9 mouse cellular contexts compared by ENCODE assay signal in genomic region chr2:48441296-48441990, GRCm38 (mm10).
DNase-seq lines count a peak whose midpoint lies in the region; ATAC-seq and TF ChIP-seq lines count a peak whose summit lies in the region.
"Had no signal": no experiment of that assay in that cellular context is flagged by ENCODE, and none has a peak within 500 bp of the region (broad histone marks: within the 10 kb centered on the region; RNA-seq: fewer than 3 reads in every experiment).

No protein-coding gene starts in this region.

- H3K36me3 ChIP-seq in heart, embryonic 13.5 days = no peaks in the 10 kb centered on the region
- H3K36me3 ChIP-seq in hindbrain, embryonic 11.5 days (ENCODE audit: control insufficient read depth, insufficient read depth, low read length) = no peaks in the 10 kb centered on the region
- H3K36me3 ChIP-seq in limb, embryonic 13.5 days = no peaks in the 10 kb centered on the region
- H3K36me3 ChIP-seq in neural tube, embryonic 11.5 days (ENCODE audit: control insufficient read depth, insufficient read depth, low read length) = no peaks in the 10 kb centered on the region

- peak overlapping the region; percentile 68 for H3K27ac ChIP-seq in heart, embryonic 13.5 days (replicated peaks)
- H3K27ac ChIP-seq in hindbrain, embryonic 11.5 days (ENCODE audit: low read depth, low read length) = peak overlapping the region; percentile 51; the same call in 1 of the 2 replicates
- peak overlapping the region; percentile 2; the same call in 1 of the 2 replicates for H3K27ac ChIP-seq in limb, embryonic 13.5 days
- no peak overlapping the region for H3K27ac ChIP-seq in neural tube, embryonic 11.5 days (ENCODE audit: low read depth, low read length)
- no peak overlapping the region for H3K27ac ChIP-seq in cerebellum, adult 2 months (ENCODE audit: insufficient read depth, low read length)
- H3K27ac ChIP-seq: heart, adult 2 months had no signal

- H3K9ac ChIP-seq in heart, embryonic 13.5 days = no peak overlapping the region
- no peak overlapping the region for H3K9ac ChIP-seq in hindbrain, embryonic 11.5 days (ENCODE audit: low read depth, low read length)
- H3K9ac ChIP-seq in limb, embryonic 13.5 days = 0 out of 2 replicates have a peak overlapping the region, but pooled peaks have one; percentile 25
- H3K9ac ChIP-seq in neural tube, embryonic 11.5 days (ENCODE audit: low read length) = no peak overlapping the region

- no peak for TF ChIP-seq CTCF in cerebellum, adult 2 months (IDR thresholded peaks at IDR 0.05; ENCODE audit: borderline replicate concordance, insufficient read depth, low read depth, low read length)

- ATAC-seq in heart, embryonic 13.5 days (ENCODE audit: extremely low read depth, insufficient number of reproducible peaks, low FRiP score, low TSS enrichment) = peak; percentile 37; the same call in 1 of the 2 replicates
- ATAC-seq in hindbrain, embryonic 11.5 days (ENCODE audit: low FRiP score) = peak; percentile 73
- peak; percentile 73; the same call in 1 of the 2 replicates for ATAC-seq in limb, embryonic 13.5 days (ENCODE audit: low FRiP score, low read depth)
- ATAC-seq in neural tube, embryonic 11.5 days (ENCODE audit: insufficient read depth, low FRiP score, low TSS enrichment) = peak; percentile 40

- no peak for DNase-seq in heart, adult 11 months
- peak; percentile 37 for DNase-seq in hindbrain, embryonic 11.5 days (ENCODE audit: low spot score)
- DNase-seq in neural tube, embryonic 11.5 days (ENCODE audit: low spot score) = peak; percentile 48
- no peak for DNase-seq in cerebellum, adult 2 months
- no peak for DNase-seq in natural killer cell, adult 2 months (ENCODE audit: low spot score in 2 of 2)
- no peak for DNase-seq in spleen, postnatal 36 days (ENCODE audit: low spot score in 2 of 2)

- 52% methylated on average over 11 of the region's 11 CpGs for WGBS in heart, embryonic 13.5 days
- 41% methylated on average over 11 of the region's 11 CpGs for WGBS in hindbrain, embryonic 11.5 days
- WGBS in limb, embryonic 13.5 days = 34% methylated on average over 11 of the region's 11 CpGs
- 39% methylated on average over 11 of the region's 11 CpGs for WGBS in neural tube, embryonic 11.5 days
- 80% methylated on average over 11 of the region's 11 CpGs for WGBS in cerebellum, adult 2 months

- 0 out of 2 replicates have a peak overlapping the region, but pooled peaks have one; percentile 1 for H3K4me2 ChIP-seq in heart, embryonic 13.5 days
- H3K4me2 ChIP-seq in hindbrain, embryonic 11.5 days (replicated peaks; ENCODE audit: low read depth, low read length) = no peak overlapping the region; the same call in 1 of the 2 replicates
- 0 out of 2 replicates have a peak overlapping the region, but pooled peaks have one; percentile 2 for H3K4me2 ChIP-seq in limb, embryonic 13.5 days (replicated peaks)
- no peak overlapping the region for H3K4me2 ChIP-seq in neural tube, embryonic 11.5 days (ENCODE audit: low read depth)

- TF ChIP-seq POLR2A in cerebellum, adult 2 months (IDR thresholded peaks at IDR 0.05; ENCODE audit: borderline replicate concordance, insufficient read depth, low read length) = no peak

- peaks cover 18% of the 10 kb centered on the region for H3K4me1 ChIP-seq in heart, embryonic 13.5 days
- H3K4me1 ChIP-seq in hindbrain, embryonic 11.5 days (replicated peaks; ENCODE audit: control insufficient read depth, insufficient read depth, low read length) = 0 out of 2 replicates have a peak, but pooled peaks cover 3% of the 10 kb centered on the region
- H3K4me1 ChIP-seq in limb, embryonic 13.5 days = peaks cover 23% of the 10 kb centered on the region
- H3K4me1 ChIP-seq in neural tube, embryonic 11.5 days (ENCODE audit: control insufficient read depth, insufficient read depth, low read length) = peaks cover 6% of the 10 kb centered on the region
- H3K4me1 ChIP-seq in cerebellum, adult 2 months (ENCODE audit: control insufficient read depth, insufficient read depth, low read length) = no peaks in the 10 kb centered on the region

- no peak overlapping the region for H3K4me3 ChIP-seq in heart, embryonic 13.5 days
- H3K4me3 ChIP-seq in hindbrain, embryonic 11.5 days (ENCODE audit: low read depth, low read length) = no peak overlapping the region
- H3K4me3 ChIP-seq in limb, embryonic 13.5 days = no peak overlapping the region
- H3K4me3 ChIP-seq in neural tube, embryonic 11.5 days (ENCODE audit: low read depth, low read length) = no peak overlapping the region
- H3K4me3 ChIP-seq in cerebellum, adult 2 months (replicated peaks; ENCODE audit: insufficient read depth, low read depth, low read length) = no peak overlapping the region
- H3K4me3 ChIP-seq: heart, adult 2 months had no signal

- no peaks in the 10 kb centered on the region for H3K27me3 ChIP-seq in heart, embryonic 13.5 days (replicated peaks)
- H3K27me3 ChIP-seq in hindbrain, embryonic 11.5 days (ENCODE audit: control insufficient read depth, insufficient read depth, low read length) = no peaks in the 10 kb centered on the region
- H3K27me3 ChIP-seq in limb, embryonic 13.5 days = no peaks in the 10 kb centered on the region
- H3K27me3 ChIP-seq in neural tube, embryonic 11.5 days (ENCODE audit: control insufficient read depth, insufficient read depth, low read length) = no peaks in the 10 kb centered on the region
- H3K27me3 ChIP-seq in cerebellum, adult 2 months (ENCODE audit: control insufficient read depth, insufficient read depth, low read length) = no peaks in the 10 kb centered on the region

- no peaks in the 10 kb centered on the region for H3K9me3 ChIP-seq in heart, embryonic 13.5 days
- H3K9me3 ChIP-seq in hindbrain, embryonic 11.5 days (ENCODE audit: control insufficient read depth, low read length) = no peaks in the 10 kb centered on the region
- no peaks in the 10 kb centered on the region for H3K9me3 ChIP-seq in limb, embryonic 13.5 days
- H3K9me3 ChIP-seq in neural tube, embryonic 11.5 days (ENCODE audit: control insufficient read depth, low read length) = no peaks in the 10 kb centered on the region

Comparison
In these comparisons a context has a peak if more than half of its experiments do, and no peak if none do; other contexts are left out.
1. H3K27ac ChIP-seq: peak in heart, embryonic 13.5 days (single experiment), hindbrain, embryonic 11.5 days (single experiment) and limb, embryonic 13.5 days (single experiment); none in neural tube, embryonic 11.5 days (single experiment) and cerebellum, adult 2 months (single experiment).
2. H3K4me2 ChIP-seq: peak in heart, embryonic 13.5 days (single experiment) and limb, embryonic 13.5 days (single experiment); none in hindbrain, embryonic 11.5 days (single experiment) and neural tube, embryonic 11.5 days (single experiment).
3. DNase-seq: peak in hindbrain, embryonic 11.5 days (single experiment) and neural tube, embryonic 11.5 days (single experiment); none in heart, adult 11 months (single experiment), cerebellum, adult 2 months (0 of 2), natural killer cell, adult 2 months (0 of 2) and spleen, postnatal 36 days (0 of 2).
4. Peak in every context shown above with its lines, with median percentiles within 50 percentile points of each other: ATAC-seq.